7 mouse cellular contexts compared by ENCODE assay signal in genomic region chr5:27791303-27792172, GRCm38 (mm10). TPM values are rescaled to one million over a fixed set of nuclear protein-coding genes. Genes with fewer than 3 reads are reported as not detected.
DNase-seq lines count a peak whose midpoint lies in the region; ATAC-seq and TF ChIP-seq lines count a peak whose summit lies in the region.

Gene Paxip1, minus strand, starts transcription at chr5:27791691.

- peaks cover 32% of the 10 kb centered on the region for H3K36me3 ChIP-seq in embryonic facial prominence, embryonic 10.5 days (replicated peaks)
- peaks cover 20% of the 10 kb centered on the region for H3K36me3 ChIP-seq in intestine, postnatal 0 days (ENCODE audit: control insufficient read depth, insufficient read depth)
- peaks cover 24% of the 10 kb centered on the region for H3K36me3 ChIP-seq in midbrain, embryonic 12.5 days
- peaks cover 16% of the 10 kb centered on the region for H3K36me3 ChIP-seq in small intestine, adult 2 months (ENCODE audit: control insufficient read depth, insufficient read depth, low read length)

- no peaks in the 10 kb centered on the region for H3K27me3 ChIP-seq in embryonic facial prominence, embryonic 10.5 days (replicated peaks; ENCODE audit: low read depth, poor library complexity, severe bottlenecking)
- H3K27me3 ChIP-seq in intestine, postnatal 0 days (replicated peaks; ENCODE audit: control insufficient read depth, insufficient read depth, low read length), result no peaks in the 10 kb centered on the region
- no peaks in the 10 kb centered on the region for H3K27me3 ChIP-seq in midbrain, embryonic 12.5 days
- no peaks in the 10 kb centered on the region for H3K27me3 ChIP-seq in small intestine, adult 2 months (ENCODE audit: control insufficient read depth, insufficient read depth, low read length)

- peak within 1 kb of the TSS; percentile 81 for H3K4me3 ChIP-seq in embryonic facial prominence, embryonic 10.5 days
- peak within 1 kb of the TSS; percentile 70 for H3K4me3 ChIP-seq in intestine, postnatal 0 days (ENCODE audit: low read depth, low read length)
- H3K4me3 ChIP-seq in midbrain, embryonic 12.5 days, result peak within 1 kb of the TSS; percentile 82
- peak within 1 kb of the TSS; percentile 68 for H3K4me3 ChIP-seq in small intestine, adult 2 months (ENCODE audit: low read depth, low read length)

- peak; percentile 98 for TF ChIP-seq POLR2A in small intestine, adult 2 months (IDR thresholded peaks at IDR 0.05; ENCODE audit: low read depth, low read length)

- peak within 1 kb of the TSS; percentile 67 for H3K4me2 ChIP-seq in intestine, postnatal 0 days (replicated peaks; ENCODE audit: low read depth)
- peak within 1 kb of the TSS; percentile 72 for H3K4me2 ChIP-seq in midbrain, embryonic 12.5 days (replicated peaks)

- H3K9ac ChIP-seq in intestine, postnatal 0 days (ENCODE audit: low read depth, low read length), result peak within 1 kb of the TSS; percentile 65
- H3K9ac ChIP-seq in midbrain, embryonic 12.5 days (replicated peaks), result peak within 1 kb of the TSS; percentile 87

- WGBS in embryonic facial prominence, embryonic 10.5 days, result under 1% methylated on average over 73 of the region's 73 CpGs
- WGBS in intestine, postnatal 0 days, result under 1% methylated on average over 71 of the region's 73 CpGs
- WGBS in midbrain, embryonic 12.5 days, result under 1% methylated on average over 64 of the region's 73 CpGs
- under 1% methylated on average over 72 of the region's 73 CpGs for WGBS in small intestine, adult 2 months

- ATAC-seq in intestine, postnatal 0 days, result peak; percentile 97
- peak; percentile 96 for ATAC-seq in midbrain, embryonic 12.5 days (ENCODE audit: low FRiP score, low read depth)

- DNase-seq in adrenal gland, postnatal 10 days, result peak; percentile 98
- peak; percentile 97 for DNase-seq in embryonic facial prominence, embryonic 10.5 days (ENCODE audit: low spot score)
- DNase-seq in gonadal fat pad, adult 2 months (ENCODE audit: low read depth), result peak; percentile 70
- DNase-seq in left cerebral cortex, postnatal 4 days, result peak; percentile 99

- intact Hi-C loops in left cerebral cortex, postnatal 4 days (cut with DNase I), result loop anchor here (10.0 kb wide), 1 partner anchor 303 kb away; no protein-coding TSS in a partner anchor

- H3K27ac ChIP-seq in embryonic facial prominence, embryonic 10.5 days (replicated peaks), result peak within 1 kb of the TSS; percentile 97
- peak within 1 kb of the TSS; percentile 88 for H3K27ac ChIP-seq in intestine, postnatal 0 days (ENCODE audit: low read depth, low read length)
- peak within 1 kb of the TSS; percentile 93 for H3K27ac ChIP-seq in midbrain, embryonic 12.5 days (replicated peaks)
- H3K27ac ChIP-seq in small intestine, adult 2 months (ENCODE audit: insufficient read depth, low read depth, low read length), result peak within 1 kb of the TSS; percentile 98

- H3K9me3 ChIP-seq in embryonic facial prominence, embryonic 10.5 days, result no peaks in the 10 kb centered on the region
- H3K9me3 ChIP-seq in intestine, postnatal 0 days (ENCODE audit: control insufficient read depth), result no peaks in the 10 kb centered on the region
- no peaks in the 10 kb centered on the region for H3K9me3 ChIP-seq in midbrain, embryonic 12.5 days

- TF ChIP-seq CTCF in intestine, postnatal 0 days (IDR thresholded peaks at IDR 0.05; ENCODE audit: low read depth), result no peak; the same call in 1 of the 2 replicates
- no peak for TF ChIP-seq CTCF in small intestine, adult 2 months (IDR thresholded peaks at IDR 0.05; ENCODE audit: extremely low read depth, insufficient read length, insufficient replicate concordance, low read depth, low read length)

- peaks cover 20% of the 10 kb centered on the region for H3K4me1 ChIP-seq in embryonic facial prominence, embryonic 10.5 days
- no peaks in the 10 kb centered on the region for H3K4me1 ChIP-seq in intestine, postnatal 0 days (replicated peaks; ENCODE audit: control insufficient read depth, insufficient read depth, low read length)
- peaks cover 23% of the 10 kb centered on the region for H3K4me1 ChIP-seq in midbrain, embryonic 12.5 days
- no peaks in the 10 kb centered on the region; the same call in 1 of the 2 replicates for H3K4me1 ChIP-seq in small intestine, adult 2 months (ENCODE audit: control insufficient read depth, insufficient read depth, insufficient read length, low read length)

RNA-seq across cellular contexts. Expression of gene Paxip1, which starts in this region (rescaled TPM):
- total RNA-seq in adrenal gland, postnatal 10 days (2021), result 10 to 100 TPM; 25.7 to 30.8 TPM
- polyA plus RNA-seq in embryonic facial prominence, embryonic 10.5 days (2016; fragmentation: Nextera tagmentation; extraction: Ambion mirVana), result 57.1 and 63.2 TPM in 2 replicates
- 16.5 and 17.1 TPM in 2 replicates for polyA plus RNA-seq in gonadal fat pad, adult 2 months (2012; rRNA removed)
- 8.0 and 9.0 TPM in 2 replicates for polyA plus RNA-seq in intestine, postnatal 0 days (2015; fragmentation: Nextera tagmentation; extraction: Ambion mirVana)
- total RNA-seq in left cerebral cortex, postnatal 4 days (2021), result 10 to 100 TPM; 39.6 to 50.3 TPM
- 42.2 and 51.2 TPM in 2 replicates for polyA plus RNA-seq in midbrain, embryonic 12.5 days (2016; fragmentation: Nextera tagmentation; extraction: Ambion mirVana)
- 14.4 and 27.3 TPM in 2 replicates for polyA plus RNA-seq in small intestine, adult 2 months (2012; rRNA removed)

Comparison
In these comparisons a context has a peak if more than half of its experiments do, and no peak if none do; other contexts are left out.
1. Peak in every context shown above with its lines: DNase-seq, ATAC-seq, H3K4me3 ChIP-seq and H3K27ac ChIP-seq.